Mouse (Mus musculus) midbrain, postnatal 0 days (tissue): ENCODE measurements at regions not wholly inside any gene's neighbourhood (a gene's known extent, or its start where the extent isn't known, plus 50 kb on each side); places are given as distances from the start of the nearest gene placed in this dataset.
A peak's percentile ranks its signal among the peaks of the same experiment; 100 is the strongest.

Experiments used
- ATAC-seq: fragments of 200-750 bp; cut with Nextera tagmentation; 2 replicates; pipeline ENCODE4 v1.8.0; 2017; ENCODE audit warnings: moderate number of reproducible peaks, mild to moderate bottlenecking, moderate TSS enrichment, moderate library complexity; ENCODE audit not compliant: low FRiP score
- DNase-seq: peaks from one replicate; pipeline ENCODE4 v3.0.0-alpha.2; 2015; ENCODE audit warnings: low spot score
- H3K27ac ChIP-seq: fragments of 300-500 bp; sonication (generic); 2 replicates; pipeline ENCODE4 v1.5.1; 2014; ENCODE audit warnings: low read depth, mild to moderate bottlenecking, low read length, mixed read lengths
- H3K27me3 ChIP-seq: fragments of 300-500 bp; sonication (generic); 2 replicates; pipeline ENCODE4 v1.6.1; 2014; ENCODE audit warnings: low read length, control low read depth, mixed read lengths; ENCODE audit not compliant: insufficient read depth
- H3K36me3 ChIP-seq: fragments of 300-500 bp; sonication (generic); 2 replicates; pipeline ENCODE4 v1.6.1; 2014; ENCODE audit warnings: low read length, control low read depth, mixed read lengths; ENCODE audit not compliant: insufficient read depth
- H3K4me1 ChIP-seq: fragments of 300-500 bp; sonication (generic); 2 replicates; pipeline ENCODE4 v1.6.1; 2014; ENCODE audit warnings: mild to moderate bottlenecking, control low read depth, antibody characterized with exemption, low read length, mixed read lengths; ENCODE audit not compliant: insufficient read depth
- H3K4me2 ChIP-seq: fragments of 300-500 bp; sonication (generic); 2 replicates; pipeline ENCODE4 v1.6.1; 2014; ENCODE audit warnings: low read depth, mild to moderate bottlenecking, low read length, mixed read lengths; ENCODE audit not compliant: poor library complexity, severe bottlenecking
- H3K4me3 ChIP-seq: fragments of 300-500 bp; sonication (generic); 2 replicates; pipeline ENCODE4 v1.5.1; 2014; ENCODE audit warnings: low read depth, mild to moderate bottlenecking, low read length, moderate library complexity
- H3K9ac ChIP-seq: fragments of 300-500 bp; sonication (generic); replicated peaks from 2 replicates; pipeline ENCODE4 v1.6.1; 2014; ENCODE audit warnings: mild to moderate bottlenecking, low read length, moderate library complexity, mixed read lengths; ENCODE audit not compliant: poor library complexity, severe bottlenecking
- H3K9me3 ChIP-seq: fragments of 300-500 bp; sonication (generic); 2 replicates; pipeline ENCODE4 v1.6.1; 2016; ENCODE audit warnings: low read length, control low read depth
- CTCF ChIP-seq: IDR thresholded peaks from 2 replicates; pipeline ENCODE4 v1.5.1; 2016; ENCODE audit warnings: antibody characterized with exemption, mild to moderate bottlenecking
- WGBS: fragments of 180-500 bp; shearing (Covaris S2); extraction: QIAGEN DNeasy Blood & Tissue Kit; methylation state at CpG from one replicate; pipeline ENCODE4 v1.1.7; 2014; 5-methylcytosine and 5-hydroxymethylcytosine counted together

DNA sequence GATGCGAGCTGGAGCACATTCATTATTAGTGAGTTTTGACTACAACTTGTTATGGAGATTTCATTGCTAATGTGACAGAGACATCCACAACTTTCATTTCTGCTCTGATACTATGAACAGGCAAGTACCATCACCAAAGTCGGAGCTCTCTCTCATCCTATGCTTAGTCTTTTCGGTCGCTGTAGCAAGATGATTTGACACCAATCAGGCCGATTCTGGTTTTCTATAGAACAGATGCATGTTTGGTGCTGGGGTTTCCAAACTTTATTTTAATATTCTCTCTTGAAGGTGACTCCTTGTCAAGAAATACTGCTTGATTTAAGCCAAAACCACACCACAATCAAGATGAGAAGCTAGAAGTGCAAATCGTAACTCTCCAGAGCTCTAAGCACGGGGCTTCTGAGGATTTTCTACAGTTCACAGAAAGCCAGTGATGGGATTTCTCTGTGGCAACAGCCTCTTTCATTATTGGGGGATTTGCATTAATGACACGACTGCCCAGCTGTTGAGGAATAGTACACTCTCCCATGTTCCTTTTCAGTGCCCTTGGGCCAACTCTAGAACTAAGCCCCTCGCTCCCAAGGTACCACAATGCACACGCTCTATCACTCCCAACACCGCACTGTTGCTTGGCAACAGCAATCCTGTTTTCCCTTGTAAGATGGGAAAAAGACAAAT lies 434.5 kb downstream of the Gm16223 start:
- no peaks in the 10 kb centered on the region for H3K9me3 ChIP-seq
- WGBS, result 37% methylated on average over 11 of the region's 11 CpGs
- ATAC-seq, result peak; percentile 75
- no peak overlapping the region for H3K4me3 ChIP-seq
- peaks cover 2% of the 10 kb centered on the region; the same call in 1 of the 2 replicates for H3K4me1 ChIP-seq
- no peak overlapping the region for H3K4me2 ChIP-seq
- H3K9ac ChIP-seq, result no peak overlapping the region
- DNase-seq, result peak; percentile 29
- peak overlapping the region; percentile 39; the same call in 1 of the 2 replicates for H3K27ac ChIP-seq
- H3K36me3 ChIP-seq, result no peaks in the 10 kb centered on the region
- no peak for TF ChIP-seq CTCF
- no peaks in the 10 kb centered on the region for H3K27me3 ChIP-seq

GRCm38 (mm10) chr5:42502802-42503136 lies 435.0 kb downstream of the Gm16223 start:
- 73% methylated on average over 1 of the region's 1 CpGs for WGBS

GRCm38 (mm10) chr5:42509200-42509599 lies 441.4 kb downstream of the Gm16223 start:
- DNase-seq (no peak), ATAC-seq (no peak)
- Histone ChIP-seq H3K9me3 (no peaks in the 10 kb centered on the region), H3K4me1 (no peaks in the 10 kb centered on the region), H3K27ac (no peak overlapping the region), H3K36me3 (no peaks in the 10 kb centered on the region), H3K4me2 (no peak overlapping the region), H3K27me3 (no peaks in the 10 kb centered on the region), H3K9ac (no peak overlapping the region), H3K4me3 (no peak overlapping the region)
- 64% methylated on average over 5 of the region's 5 CpGs for WGBS
- TF ChIP-seq CTCF, result no peak

More at GRCm38 (mm10) chr5:42502802-42503136, 435.0 kb downstream of the Gm16223 start:
- TF ChIP-seq CTCF, result no peak
- 0 out of 2 replicates have a peak, but pooled peaks have one; percentile 41 for ATAC-seq
- H3K36me3 ChIP-seq, result no peaks in the 10 kb centered on the region
- DNase-seq, result no peak
- no peaks in the 10 kb centered on the region for H3K9me3 ChIP-seq
- H3K27ac ChIP-seq, result peak overlapping the region; percentile 39; the same call in 1 of the 2 replicates
- H3K9ac ChIP-seq, result no peak overlapping the region
- H3K4me3 ChIP-seq, result no peak overlapping the region
- no peaks in the 10 kb centered on the region for H3K27me3 ChIP-seq
- no peak overlapping the region for H3K4me2 ChIP-seq
- H3K4me1 ChIP-seq, result peaks cover 2% of the 10 kb centered on the region; the same call in 1 of the 2 replicates

DNA sequence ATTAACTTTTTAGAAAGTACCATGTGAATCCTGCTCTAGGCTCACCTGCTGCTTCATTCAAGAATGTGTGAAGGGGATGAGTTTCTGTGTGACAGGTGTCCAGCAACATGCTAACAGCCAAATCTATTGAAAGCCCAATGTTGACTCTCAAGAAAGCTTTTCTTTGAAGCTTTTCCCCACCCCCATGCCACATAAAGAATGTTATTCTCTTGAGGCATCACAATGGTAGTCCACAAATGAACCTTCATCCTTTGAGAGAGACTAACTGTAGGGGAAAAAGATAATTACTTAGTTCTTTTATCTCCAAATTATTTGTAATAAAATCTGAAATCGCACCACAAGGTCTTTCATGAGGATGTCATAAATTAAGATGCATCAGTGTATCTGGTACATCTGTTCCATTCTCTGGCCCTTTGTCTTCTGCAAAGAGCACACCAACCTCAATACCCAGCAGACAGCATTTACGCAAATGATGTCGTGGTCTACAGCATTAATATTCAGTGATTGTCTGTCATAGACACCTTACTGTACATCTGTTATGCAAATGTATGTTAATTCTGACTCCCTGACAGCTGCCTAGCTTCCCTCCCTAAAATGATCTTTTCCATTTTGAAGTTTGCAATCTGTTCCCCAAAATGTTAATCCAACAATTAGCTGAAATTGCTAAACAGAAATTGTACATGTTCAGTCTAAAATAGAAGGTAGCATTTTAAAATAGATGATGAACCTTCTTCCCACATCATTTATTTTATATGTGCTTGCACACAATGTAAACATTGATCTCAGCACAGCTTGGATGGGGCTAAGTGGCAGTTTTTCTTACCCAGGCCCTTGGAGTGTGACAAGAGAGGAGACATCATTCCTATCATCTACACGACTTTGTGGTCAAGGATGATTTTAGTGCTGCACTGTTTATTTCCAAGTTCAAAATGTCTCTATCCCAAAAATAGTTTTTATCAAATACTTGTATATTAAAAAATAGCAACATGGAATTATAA lies 455.7 kb downstream of the Gm16223 start:
- WGBS, result 40% methylated on average over 4 of the region's 4 CpGs
- Histone ChIP-seq H3K9ac (no peak overlapping the region), H3K4me2 (no peak overlapping the region), H3K27ac (no peak overlapping the region), H3K9me3 (no peaks in the 10 kb centered on the region), H3K4me1 (no peaks in the 10 kb centered on the region), H3K36me3 (no peaks in the 10 kb centered on the region), H3K27me3 (no peaks in the 10 kb centered on the region), H3K4me3 (no peak overlapping the region)
- DNase-seq (peak; percentile 22), ATAC-seq (peak; percentile 63; the same call in 1 of the 2 replicates)
- no peak for TF ChIP-seq CTCF

DNA sequence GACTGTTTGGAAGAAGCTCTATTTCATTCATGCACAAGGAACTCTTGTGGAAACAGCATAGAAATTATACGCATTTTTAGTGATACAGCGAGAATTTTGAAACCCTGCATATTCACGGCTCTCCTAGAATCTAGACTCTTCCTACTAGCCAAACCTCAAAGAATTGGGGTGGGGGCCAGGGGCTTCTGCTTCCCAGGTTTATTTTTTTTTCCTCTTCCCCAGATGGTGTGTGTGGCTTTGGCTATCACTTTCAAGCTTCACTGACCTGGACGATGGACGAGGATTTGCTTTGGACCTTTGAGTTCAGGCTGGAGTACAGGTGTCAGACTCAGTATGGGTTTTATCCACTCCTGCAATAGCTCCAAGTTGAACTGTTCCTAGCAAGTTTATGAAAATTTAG lies 457.7 kb downstream of the Gm16223 start:
- Histone ChIP-seq H3K27ac (no peak overlapping the region), H3K9me3 (no peaks in the 10 kb centered on the region), H3K9ac (no peak overlapping the region), H3K4me3 (no peak overlapping the region), H3K36me3 (no peaks in the 10 kb centered on the region), H3K4me2 (no peak overlapping the region), H3K27me3 (no peaks in the 10 kb centered on the region), H3K4me1 (no peaks in the 10 kb centered on the region)
- 70% methylated on average over 5 of the region's 5 CpGs for WGBS
- ATAC-seq, result no peak
- no peak for TF ChIP-seq CTCF
- DNase-seq, result peak; percentile 38

- WGBS, result 68% methylated on average over 2 of the region's 2 CpGs
- Histone ChIP-seq H3K27ac (no peak overlapping the region), H3K4me3 (no peak overlapping the region), H3K9ac (no peak overlapping the region), H3K9me3 (no peaks in the 10 kb centered on the region), H3K27me3 (no peaks in the 10 kb centered on the region), H3K36me3 (no peaks in the 10 kb centered on the region), H3K4me1 (no peaks in the 10 kb centered on the region), H3K4me2 (no peak overlapping the region)
- ATAC-seq, result no peak
- TF ChIP-seq CTCF, result no peak
- no peak for DNase-seq
Observed at GRCm38 (mm10) chr5:42560537-42560936, 492.8 kb downstream of the Gm16223 start.
